Mouse (Mus musculus) c-Kit-positive CD71-positive TER-119-negative erythroid progenitor cells, embryonic 14.5 days (primary cell): ENCODE measurements around the gene Snx1.

ENCODE experiments used
- DNase-seq: peaks from one replicate; pipeline ENCODE4 v3.0.0-alpha.2; 2013; ENCODE audit warnings: low read depth

Gene Snx1

GRCm38 (mm10) chr9:66127193-66127546 is 783 bp upstream of the Snx1 start:
- DNase-seq, result no peak

- no peak for DNase-seq
Observed at GRCm38 (mm10) chr9:66125543-66126455, 588 bp downstream of the Snx1 start.

DNA sequence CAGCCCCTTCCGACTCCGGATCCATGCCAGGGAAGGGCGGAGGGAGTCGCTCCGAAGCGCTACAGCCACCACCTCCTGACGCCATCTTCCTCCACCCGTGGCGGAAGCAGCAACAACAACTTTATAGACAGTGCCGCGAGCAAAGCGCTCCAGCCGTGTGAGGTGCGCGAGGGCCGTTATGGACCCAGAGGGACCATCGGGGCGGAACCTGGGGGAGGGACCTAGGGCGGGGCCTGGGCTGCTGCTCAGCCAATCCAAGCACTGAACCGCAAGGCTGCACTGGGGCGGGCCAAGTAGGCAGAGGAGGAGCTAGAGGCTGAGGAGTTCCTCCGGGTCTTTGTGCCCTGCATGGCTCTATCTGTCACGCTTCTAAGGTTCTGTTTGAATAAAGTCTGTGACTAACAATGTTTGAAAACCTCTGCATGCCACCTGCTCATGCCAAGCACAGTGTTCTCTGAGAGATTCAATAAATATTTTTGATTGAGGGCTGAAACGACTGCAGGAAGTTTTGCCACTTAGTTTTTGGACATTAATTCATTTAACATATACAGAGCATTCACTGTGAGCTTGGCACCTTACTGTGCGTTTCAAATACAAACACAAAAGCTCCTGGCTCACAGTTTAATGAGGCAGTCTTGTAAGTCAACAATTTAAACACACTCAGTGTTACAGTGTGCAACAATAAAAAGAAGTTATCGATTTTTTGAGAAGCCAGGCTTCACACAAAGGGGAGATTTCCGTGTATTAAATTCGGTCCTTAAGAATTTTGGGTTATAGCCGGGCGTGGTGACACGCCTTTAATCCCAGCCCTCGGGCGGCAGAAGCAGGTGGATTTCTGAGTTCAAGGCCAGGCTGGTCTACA is 1.5 kb downstream of the Snx1 start:
- DNase-seq, result peak; percentile 97

DNA sequence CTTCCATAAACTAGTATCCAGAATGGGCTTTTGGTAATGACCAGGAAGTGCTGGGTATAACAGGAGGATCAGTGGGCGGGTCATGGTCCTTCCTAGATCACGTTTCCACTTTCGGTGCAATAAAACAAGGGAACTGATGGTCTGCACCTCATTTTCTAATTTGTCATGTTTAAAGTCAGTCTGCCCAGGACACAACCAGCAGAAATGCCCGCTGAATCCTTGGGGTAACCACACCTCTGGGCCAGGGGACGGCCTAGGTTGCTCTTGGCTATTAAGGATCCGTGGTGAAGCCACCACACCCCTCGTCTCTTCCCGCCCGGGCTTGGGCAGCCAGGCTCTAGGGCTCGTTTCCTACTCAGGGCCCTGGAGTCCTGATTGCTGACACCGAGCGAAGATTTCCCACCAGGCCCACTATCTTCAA is 2.3 kb downstream of the Snx1 start:
- DNase-seq, result no peak

GRCm38 (mm10) chr9:66123648-66124047 is 2.7 kb downstream of the Snx1 start:
- DNase-seq, result no peak

DNA sequence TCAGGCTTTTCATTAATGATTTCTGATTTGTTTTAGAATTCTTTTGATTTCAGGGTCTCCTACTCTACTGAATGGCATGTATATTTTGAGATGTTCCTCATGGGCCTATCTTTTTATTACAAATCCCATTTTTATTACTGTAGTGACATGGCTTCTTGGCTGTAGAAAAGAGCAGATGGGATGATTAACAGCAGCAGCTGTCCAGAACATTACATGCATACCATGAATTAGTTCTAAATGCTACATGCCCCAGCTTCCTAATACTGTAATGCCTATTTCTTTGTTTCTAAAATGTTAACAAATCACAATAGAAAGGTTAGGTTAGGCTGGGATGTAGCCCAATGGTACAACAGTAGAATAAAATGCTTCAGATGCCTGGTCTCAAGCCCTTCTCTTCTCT is 5.0 kb downstream of the Snx1 start:
- DNase-seq, result no peak

- DNase-seq, result no peak
Observed at GRCm38 (mm10) chr9:66120945-66121344, 5.4 kb downstream of the Snx1 start.

GRCm38 (mm10) chr9:66120106-66120505 is 6.3 kb downstream of the Snx1 start:
- DNase-seq, result no peak

GRCm38 (mm10) chr9:66119498-66119897 is 6.9 kb downstream of the Snx1 start:
- DNase-seq, result no peak

DNA sequence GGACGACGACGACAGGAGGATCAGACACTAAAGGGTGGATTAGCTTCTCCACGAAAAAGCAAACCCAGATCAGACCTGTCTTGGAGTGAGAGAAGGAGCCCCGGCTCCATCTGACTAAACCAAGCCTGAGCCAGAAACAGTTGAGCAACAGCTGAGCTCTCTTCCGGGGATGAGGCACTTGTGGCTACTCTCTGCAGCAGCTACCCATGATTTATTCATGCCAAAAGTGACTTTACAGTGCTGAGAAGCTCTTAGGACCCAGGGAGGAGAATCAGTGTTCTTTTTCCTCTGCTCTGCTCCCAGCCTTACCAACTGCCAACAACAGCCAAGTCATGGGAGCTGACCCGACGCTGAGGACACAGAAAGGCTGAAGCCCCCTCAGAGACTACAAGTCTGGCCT is 9.5 kb downstream of the Snx1 start:
- DNase-seq, result no peak

- no peak for DNase-seq
Observed at GRCm38 (mm10) chr9:66114341-66114740, 12.0 kb downstream of the Snx1 start.

DNA sequence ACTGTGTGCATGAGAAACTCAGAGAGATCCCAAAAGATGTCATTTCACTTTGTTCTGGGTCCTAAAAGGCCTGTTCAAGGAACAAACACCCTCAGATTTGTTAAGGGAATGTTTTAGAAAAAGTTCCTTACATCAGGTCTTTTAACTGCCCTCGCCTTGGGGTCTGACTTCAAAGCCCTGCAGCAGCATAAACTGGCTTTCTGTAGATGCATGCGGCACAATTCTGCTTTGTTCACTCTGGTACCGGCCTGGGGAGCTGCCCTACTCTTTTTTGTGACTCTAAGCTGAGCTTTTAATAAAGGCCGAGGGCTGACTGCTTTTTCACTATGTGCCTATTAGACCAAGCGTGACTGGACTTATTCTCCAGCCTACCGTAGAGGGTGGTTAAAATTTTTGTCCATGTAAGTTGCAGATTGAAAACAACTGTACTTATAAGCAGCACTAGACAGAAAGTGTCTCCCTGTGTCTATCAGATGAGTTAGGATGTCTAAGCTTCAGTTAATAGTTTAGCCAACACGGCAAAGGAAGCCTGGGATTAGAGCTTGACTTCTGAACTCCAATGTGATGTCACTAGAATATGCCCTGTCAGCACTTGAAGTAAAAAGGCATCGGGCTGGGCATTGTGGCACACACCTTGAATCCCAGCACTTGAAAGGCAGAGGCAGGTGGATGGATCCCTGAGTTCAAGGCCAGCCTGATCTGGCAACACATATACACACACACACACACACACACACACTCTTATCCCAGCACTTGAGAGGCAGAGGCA is 15.6 kb downstream of the Snx1 start:
- DNase-seq, result no peak

- no peak for DNase-seq
Observed at GRCm38 (mm10) chr9:66110126-66110525, 16.3 kb downstream of the Snx1 start.

DNA sequence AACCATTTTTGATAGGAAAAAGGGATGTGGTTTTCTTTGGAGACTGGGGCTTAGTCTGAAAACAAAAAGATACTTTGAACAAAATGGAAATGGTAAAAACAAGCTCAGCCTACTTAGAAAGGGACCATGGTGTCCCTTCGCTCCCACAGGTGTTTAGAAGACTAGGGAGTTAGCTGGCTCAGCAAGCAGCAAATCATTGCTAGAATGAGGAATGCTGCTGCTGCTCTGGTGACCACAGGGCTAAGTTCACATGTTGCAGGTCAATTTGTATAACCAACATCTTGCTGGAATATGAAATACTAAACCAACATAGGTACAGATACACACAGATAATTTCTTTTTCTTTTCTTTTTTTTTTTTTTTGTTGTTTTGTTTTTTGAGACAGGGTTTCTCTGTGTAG is 16.8 kb downstream of the Snx1 start:
- DNase-seq, result no peak

DNA sequence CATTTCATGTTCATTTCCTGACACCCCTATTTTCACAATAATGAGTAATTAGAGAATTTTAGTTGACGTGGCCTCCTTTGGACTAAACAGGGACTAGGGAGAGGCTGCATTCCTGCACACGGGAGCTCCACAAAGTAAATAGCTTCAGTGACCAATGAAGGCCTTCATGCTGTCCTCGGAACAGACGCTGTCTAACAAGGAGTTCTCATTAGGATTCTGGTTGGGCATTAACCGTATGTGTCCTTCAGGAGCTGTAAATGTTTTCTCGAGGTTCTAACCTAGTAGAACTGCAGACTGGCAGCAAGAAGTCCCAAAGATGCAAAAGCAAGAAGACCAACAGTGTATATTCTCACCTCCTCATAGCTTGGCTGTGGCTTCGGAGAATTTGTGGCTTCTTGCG is 21.2 kb downstream of the Snx1 start:
- no peak for DNase-seq

DNA sequence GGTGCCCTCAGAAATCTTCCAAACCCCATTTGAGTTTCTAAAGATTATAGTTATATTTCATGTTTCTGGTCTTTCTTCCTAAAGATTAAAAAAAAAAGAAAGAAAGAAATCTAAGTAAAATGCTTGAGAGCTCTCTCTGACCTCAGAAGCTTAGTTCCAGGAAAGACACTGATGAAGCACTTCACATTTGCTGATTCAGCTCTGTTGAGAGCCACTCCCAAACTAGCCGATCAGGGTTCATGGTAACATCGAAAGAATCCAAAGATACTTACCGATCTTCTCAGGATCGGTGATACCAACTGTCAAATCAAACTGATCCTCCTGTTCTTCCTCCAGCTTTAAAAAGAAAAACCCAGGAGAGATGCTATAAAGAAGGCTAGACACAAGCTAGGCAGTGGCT is 21.8 kb downstream of the Snx1 start:
- DNase-seq, result no peak

DNA sequence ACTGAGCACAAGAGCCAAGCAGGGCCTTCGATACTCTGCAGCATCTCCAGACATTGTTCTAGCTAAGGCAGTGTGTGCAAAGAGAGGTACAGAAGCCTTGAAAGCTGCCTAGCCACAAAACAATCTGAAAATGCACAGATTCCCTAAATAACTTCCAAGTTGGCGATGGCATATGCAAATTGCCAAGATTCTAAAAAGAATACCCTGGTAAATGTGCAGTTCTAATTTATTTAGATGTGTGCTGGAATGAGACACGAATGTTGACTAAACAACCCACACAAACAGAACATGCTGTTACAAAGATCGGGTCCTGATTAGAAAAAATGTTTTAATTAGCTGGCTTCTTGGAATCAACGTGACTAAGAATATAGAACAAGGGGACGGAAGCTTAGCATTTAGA is 23.7 kb downstream of the Snx1 start:
- no peak for DNase-seq

DNA sequence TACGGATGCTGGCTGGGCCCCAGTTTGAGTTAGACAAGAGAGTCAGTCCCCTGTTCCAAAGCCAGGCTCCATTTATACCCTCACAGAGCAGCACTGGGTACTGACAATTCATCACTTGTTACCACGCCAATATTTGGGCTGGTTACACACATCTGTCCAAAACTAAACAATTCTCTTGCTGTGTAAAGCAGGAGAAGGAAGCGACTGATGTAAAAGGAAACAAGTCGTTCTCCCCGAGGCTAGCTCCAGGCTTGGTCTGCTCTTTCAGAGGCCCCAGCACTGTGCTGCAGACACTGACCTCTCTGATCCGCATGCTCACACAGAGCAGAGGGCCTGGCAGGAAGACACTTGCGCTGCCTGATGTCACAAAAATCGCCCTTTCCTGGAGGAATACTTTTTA is 24.8 kb downstream of the Snx1 start:
- no peak for DNase-seq

- no peak for DNase-seq
Observed at GRCm38 (mm10) chr9:66092664-66093063, 33.7 kb downstream of the Snx1 start.

GRCm38 (mm10) chr9:66091327-66092231 is 34.8 kb downstream of the Snx1 start:
- DNase-seq, result no peak

DNA sequence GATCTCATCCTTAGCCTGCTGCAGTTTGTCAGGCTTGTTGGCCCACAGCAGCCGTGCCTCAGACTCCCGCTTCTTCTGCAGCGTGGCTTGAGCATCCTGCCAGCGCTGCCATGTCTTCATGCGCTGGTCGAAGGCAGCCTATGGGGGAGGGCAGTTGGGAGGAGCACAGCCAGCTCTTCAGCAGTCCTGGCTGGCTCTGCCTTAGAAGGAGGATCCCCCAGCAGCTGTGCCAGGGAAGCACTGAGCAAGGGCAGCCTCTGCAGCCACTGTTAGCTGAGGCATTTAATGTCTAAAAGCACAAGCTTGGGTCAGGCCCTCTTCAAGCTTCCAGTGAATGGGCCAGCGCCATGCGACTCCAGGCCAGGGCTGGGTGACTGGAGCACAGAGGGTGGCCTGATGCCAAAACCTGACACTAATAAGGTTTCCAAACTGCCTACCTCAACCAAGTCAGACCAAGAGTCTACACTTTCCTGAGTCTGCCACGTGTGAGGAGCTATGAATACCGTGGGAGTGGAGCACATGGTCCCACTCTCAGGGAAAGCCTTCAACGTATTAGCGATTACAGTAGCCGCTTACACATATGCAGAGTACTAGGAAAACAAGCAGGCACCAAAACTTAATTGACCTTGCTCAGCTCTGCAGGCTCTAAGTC is 35.7 kb downstream of the Snx1 start:
- DNase-seq, result no peak
